Mouse (Mus musculus): ENCODE results near the gene Icam4.
A peak's percentile ranks its signal among the peaks of the same experiment; 100 is the strongest.

DNA sequence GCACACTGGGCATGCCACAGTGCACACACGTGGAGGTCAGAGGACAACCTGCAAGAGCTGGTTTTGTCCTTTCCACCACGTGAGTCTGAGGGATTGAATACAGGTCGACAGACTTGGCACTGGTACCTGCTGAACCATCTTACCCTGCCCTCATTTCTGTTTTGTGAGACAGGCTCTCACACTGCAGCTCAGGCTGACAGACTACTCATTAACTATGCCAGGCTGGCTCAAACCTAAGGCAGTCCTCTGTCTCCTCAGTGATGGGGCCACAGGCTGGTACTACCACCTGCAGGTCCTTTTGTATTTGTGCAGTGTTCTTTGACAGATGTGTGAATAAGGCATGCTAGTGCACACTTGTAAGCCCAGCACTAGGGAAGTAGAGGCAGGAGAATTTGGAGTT, 34.1 kb upstream of the Icam4 start:
- TF ChIP-seq CTCF (IDR thresholded peaks at IDR 0.05; ENCODE audit: low read depth) = peak; percentile 33
- no peak for TF ChIP-seq EP300 (optimal IDR thresholded peaks at IDR 0.05)
